Mouse (Mus musculus) midbrain, postnatal 0 days (tissue): ENCODE results near the gene Osbp2. TPM values are rescaled to one million over a fixed set of nuclear protein-coding genes. Genes with fewer than 3 reads are reported as not detected.

Source experiments
- ATAC-seq: fragments of 200-750 bp; cut with Nextera tagmentation; 2 replicates; pipeline ENCODE4 v1.8.0; 2017; ENCODE audit warnings: moderate number of reproducible peaks, mild to moderate bottlenecking, moderate TSS enrichment, moderate library complexity; ENCODE audit not compliant: low FRiP score
- DNase-seq: peaks from one replicate; pipeline ENCODE4 v3.0.0-alpha.2; 2015; ENCODE audit warnings: low spot score
- H3K27ac ChIP-seq: fragments of 300-500 bp; sonication (generic); 2 replicates; pipeline ENCODE4 v1.5.1; 2014; ENCODE audit warnings: low read depth, mild to moderate bottlenecking, low read length, mixed read lengths
- H3K27me3 ChIP-seq: fragments of 300-500 bp; sonication (generic); 2 replicates; pipeline ENCODE4 v1.6.1; 2014; ENCODE audit warnings: low read length, control low read depth, mixed read lengths; ENCODE audit not compliant: insufficient read depth
- H3K36me3 ChIP-seq: fragments of 300-500 bp; sonication (generic); 2 replicates; pipeline ENCODE4 v1.6.1; 2014; ENCODE audit warnings: low read length, control low read depth, mixed read lengths; ENCODE audit not compliant: insufficient read depth
- H3K4me1 ChIP-seq: fragments of 300-500 bp; sonication (generic); 2 replicates; pipeline ENCODE4 v1.6.1; 2014; ENCODE audit warnings: mild to moderate bottlenecking, control low read depth, antibody characterized with exemption, low read length, mixed read lengths; ENCODE audit not compliant: insufficient read depth
- H3K4me2 ChIP-seq: fragments of 300-500 bp; sonication (generic); 2 replicates; pipeline ENCODE4 v1.6.1; 2014; ENCODE audit warnings: low read depth, mild to moderate bottlenecking, low read length, mixed read lengths; ENCODE audit not compliant: poor library complexity, severe bottlenecking
- H3K4me3 ChIP-seq: fragments of 300-500 bp; sonication (generic); 2 replicates; pipeline ENCODE4 v1.5.1; 2014; ENCODE audit warnings: low read depth, mild to moderate bottlenecking, low read length, moderate library complexity
- H3K9ac ChIP-seq: fragments of 300-500 bp; sonication (generic); replicated peaks from 2 replicates; pipeline ENCODE4 v1.6.1; 2014; ENCODE audit warnings: mild to moderate bottlenecking, low read length, moderate library complexity, mixed read lengths; ENCODE audit not compliant: poor library complexity, severe bottlenecking
- H3K9me3 ChIP-seq: fragments of 300-500 bp; sonication (generic); 2 replicates; pipeline ENCODE4 v1.6.1; 2016; ENCODE audit warnings: low read length, control low read depth
- CTCF ChIP-seq: IDR thresholded peaks from 2 replicates; pipeline ENCODE4 v1.5.1; 2016; ENCODE audit warnings: antibody characterized with exemption, mild to moderate bottlenecking
- WGBS: fragments of 180-500 bp; shearing (Covaris S2); extraction: QIAGEN DNeasy Blood & Tissue Kit; methylation state at CpG from one replicate; pipeline ENCODE4 v1.1.7; 2014; 5-methylcytosine and 5-hydroxymethylcytosine counted together
- polyA plus RNA-seq: library from polyadenylated mRNA; unstranded; fragments of >200 nt; fragmentation: Nextera tagmentation; extraction: Ambion mirVana; gene quantifications from 2 replicates; pipeline ENCODE4 v1.2.1, GENCODE M21; 2015
- total RNA-seq: library from RNA; depleted of rRNA; stranded (reverse); fragments of >200 nt; gene quantifications from 2 replicates; pipeline ENCODE4 v1.2.3, GENCODE M21; 2014

Gene Osbp2
- total and polyA plus RNA-seq, 2 experiments from 2014 or later = 52.5 to 67.2 TPM

GRCm38 (mm10) chr11:3716662-3717061, 147.0 kb downstream of the Osbp2 start:
- Histone ChIP-seq H3K9ac (no peak overlapping the region), H3K4me3 (no peak overlapping the region), H3K27ac (no peak overlapping the region), H3K4me2 (no peak overlapping the region), H3K27me3 (no peaks in the 10 kb centered on the region), H3K4me1 (no peaks in the 10 kb centered on the region), H3K36me3 (peaks cover 23% of the 10 kb centered on the region), H3K9me3 (no peaks in the 10 kb centered on the region)
- DNase-seq (peak; percentile 40), ATAC-seq (no peak)
- 78% methylated on average over 6 of the region's 6 CpGs for WGBS
- TF ChIP-seq CTCF = no peak

- peaks cover 30% of the 10 kb centered on the region for H3K36me3 ChIP-seq
- no peaks in the 10 kb centered on the region for H3K27me3 ChIP-seq
- TF ChIP-seq CTCF = peak; percentile 87
- no peaks in the 10 kb centered on the region for H3K4me1 ChIP-seq
- DNase-seq = peak; percentile 68
- H3K4me3 ChIP-seq = no peak overlapping the region
- H3K9ac ChIP-seq = no peak overlapping the region
- ATAC-seq = peak; percentile 39; the same call in 1 of the 2 replicates
- H3K9me3 ChIP-seq = no peaks in the 10 kb centered on the region
- no peak overlapping the region for H3K4me2 ChIP-seq
- no peak overlapping the region for H3K27ac ChIP-seq
- WGBS = 39% methylated on average over 15 of the region's 15 CpGs
Observed at GRCm38 (mm10) chr11:3714486-3714885, 149.2 kb downstream of the Osbp2 start.

- Histone ChIP-seq H3K9me3 (no peaks in the 10 kb centered on the region), H3K36me3 (peaks cover 35% of the 10 kb centered on the region), H3K27me3 (no peaks in the 10 kb centered on the region), H3K27ac (no peak overlapping the region), H3K9ac (no peak overlapping the region), H3K4me2 (no peak overlapping the region), H3K4me1 (no peaks in the 10 kb centered on the region), H3K4me3 (no peak overlapping the region)
- WGBS = 73% methylated on average over 14 of the region's 14 CpGs
- DNase-seq (peak; percentile 19), ATAC-seq (no peak)
- peak; percentile 46 for TF ChIP-seq CTCF
Observed at GRCm38 (mm10) chr11:3710203-3710602, 153.5 kb downstream of the Osbp2 start.

GRCm38 (mm10) chr11:3707057-3707456, 156.6 kb downstream of the Osbp2 start:
- Histone ChIP-seq H3K36me3 (peaks cover 23% of the 10 kb centered on the region), H3K4me2 (no peak overlapping the region), H3K27me3 (no peaks in the 10 kb centered on the region), H3K4me3 (no peak overlapping the region), H3K27ac (no peak overlapping the region), H3K9ac (no peak overlapping the region), H3K4me1 (no peaks in the 10 kb centered on the region), H3K9me3 (no peaks in the 10 kb centered on the region)
- TF ChIP-seq CTCF = no peak
- 88% methylated on average over 8 of the region's 8 CpGs for WGBS
- no peak for ATAC-seq
- DNase-seq = no peak

- peaks cover 9% of the 10 kb centered on the region; the same call in 1 of the 2 replicates for H3K36me3 ChIP-seq
- ATAC-seq = no peak
- no peaks in the 10 kb centered on the region for H3K9me3 ChIP-seq
- no peak for DNase-seq
- no peak for TF ChIP-seq CTCF
- no peak overlapping the region for H3K4me2 ChIP-seq
- H3K27me3 ChIP-seq = no peaks in the 10 kb centered on the region
- H3K9ac ChIP-seq = no peak overlapping the region
- H3K27ac ChIP-seq = no peak overlapping the region
- WGBS = 69% methylated on average over 8 of the region's 8 CpGs
- no peak overlapping the region for H3K4me3 ChIP-seq
- no peaks in the 10 kb centered on the region for H3K4me1 ChIP-seq
Observed at GRCm38 (mm10) chr11:3704404-3704803, 159.3 kb downstream of the Osbp2 start.

- Histone ChIP-seq H3K4me2 (no peak overlapping the region), H3K36me3 (peaks cover 4% of the 10 kb centered on the region; the same call in 1 of the 2 replicates), H3K4me1 (no peaks in the 10 kb centered on the region), H3K9me3 (no peaks in the 10 kb centered on the region), H3K27me3 (no peaks in the 10 kb centered on the region), H3K27ac (no peak overlapping the region), H3K4me3 (no peak overlapping the region), H3K9ac (no peak overlapping the region)
- TF ChIP-seq CTCF = no peak
- DNase-seq (no peak), ATAC-seq (no peak)
- 79% methylated on average over 7 of the region's 7 CpGs for WGBS
Observed at GRCm38 (mm10) chr11:3703089-3703992, 160.4 kb downstream of the Osbp2 start.
